Mouse (Mus musculus) frontal cortex, adult 2 months (tissue): ENCODE data around the gene Rtkn. TPM values are rescaled to one million over a fixed set of nuclear protein-coding genes. Genes with fewer than 3 reads are reported as not detected.

Experiments
- DNase-seq, 2 experiments: peaks; one replicate each; pipeline ENCODE4 v3.0.0; 2022; ENCODE audit warnings: low spot score in 1 of 2; ENCODE audit errors: extremely low spot score in 1 of 2
- polyA plus RNA-seq: library from polyadenylated mRNA; depleted of rRNA; stranded (reverse); fragments of >200 nt; gene quantifications from 2 replicates; pipeline ENCODE4 v1.2.3, GENCODE M21; 2012; rRNA removed

The Rtkn gene
- polyA plus RNA-seq, 1 experiment, result 101 TPM

GRCm38 (mm10) chr6:83169872-83170271 lies 34.6 kb downstream of the Rtkn start:
- no peak for DNase-seq

GRCm38 (mm10) chr6:83171063-83171462 lies 35.8 kb downstream of the Rtkn start:
- no peak for DNase-seq

DNA sequence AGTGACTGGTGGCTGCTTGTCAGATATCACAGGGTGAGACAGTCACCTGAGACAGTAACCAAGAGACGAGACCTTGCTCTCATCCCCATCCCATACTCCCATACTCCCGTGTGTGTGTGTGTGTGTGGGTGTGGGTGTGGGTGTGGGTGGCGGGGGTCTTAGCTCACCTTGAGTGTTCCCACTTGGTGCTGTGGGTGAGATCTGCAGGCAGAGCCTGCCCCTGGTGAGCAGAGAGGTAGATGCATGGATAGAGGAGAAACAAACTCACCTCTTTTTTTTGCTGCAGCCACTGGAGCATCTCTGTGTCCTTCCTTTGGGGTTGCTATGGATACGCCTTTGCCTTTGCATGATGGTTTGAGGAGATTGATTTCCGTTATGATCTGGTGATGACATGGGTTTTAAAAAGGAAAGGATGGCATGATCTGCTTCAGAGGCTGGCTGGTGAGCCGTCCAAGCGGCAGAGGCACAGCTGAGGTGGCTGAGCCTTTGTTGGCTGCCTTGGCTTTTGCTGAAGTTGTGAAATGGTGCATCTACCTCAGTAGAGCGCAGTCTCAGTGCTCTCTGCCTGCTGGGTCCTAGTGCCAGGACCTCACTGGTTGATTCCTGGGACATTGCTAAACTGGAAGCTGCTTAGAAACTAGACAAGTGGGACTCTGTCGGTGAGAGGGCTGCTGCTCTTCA lies 37.1 kb downstream of the Rtkn start:
- DNase-seq, result peak; percentile 72 to 82

GRCm38 (mm10) chr6:83175996-83176395 lies 40.7 kb downstream of the Rtkn start:
- DNase-seq, result no peak

GRCm38 (mm10) chr6:83179390-83180117 lies 44.3 kb downstream of the Rtkn start:
- peak; percentile 59 to 85 for DNase-seq

DNA sequence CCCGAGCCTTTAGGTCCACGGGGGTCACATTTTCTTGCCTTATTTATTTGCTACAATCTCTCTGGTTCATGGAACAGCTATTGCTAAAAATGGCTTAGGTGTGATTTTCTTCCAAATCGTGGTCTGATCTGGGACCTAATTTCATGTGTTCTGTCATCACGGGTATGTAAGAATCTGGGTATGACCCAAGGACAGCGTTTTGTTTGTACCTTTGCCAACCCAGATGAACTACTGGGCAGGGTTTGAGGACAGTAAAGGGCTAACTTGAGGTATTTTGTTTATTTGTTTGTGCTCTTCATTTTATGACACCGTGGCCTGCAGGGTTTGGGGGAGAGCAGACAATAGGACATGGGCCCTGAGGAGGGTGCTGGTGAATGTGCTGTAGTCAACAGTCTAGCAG lies 45.3 kb downstream of the Rtkn start:
- no peak for DNase-seq

- DNase-seq, result no peak
These were observed 49.7 kb downstream of the Rtkn start for GRCm38 (mm10) chr6:83184858-83185435.

GRCm38 (mm10) chr6:83185895-83186861 lies 50.9 kb downstream of the Rtkn start:
- peak; percentile 89 to 91 for DNase-seq

- DNase-seq, result no peak
These were observed 51.7 kb downstream of the Rtkn start for GRCm38 (mm10) chr6:83186946-83187345.

GRCm38 (mm10) chr6:83193571-83193970 lies 58.3 kb downstream of the Rtkn start:
- DNase-seq, result no peak

DNA sequence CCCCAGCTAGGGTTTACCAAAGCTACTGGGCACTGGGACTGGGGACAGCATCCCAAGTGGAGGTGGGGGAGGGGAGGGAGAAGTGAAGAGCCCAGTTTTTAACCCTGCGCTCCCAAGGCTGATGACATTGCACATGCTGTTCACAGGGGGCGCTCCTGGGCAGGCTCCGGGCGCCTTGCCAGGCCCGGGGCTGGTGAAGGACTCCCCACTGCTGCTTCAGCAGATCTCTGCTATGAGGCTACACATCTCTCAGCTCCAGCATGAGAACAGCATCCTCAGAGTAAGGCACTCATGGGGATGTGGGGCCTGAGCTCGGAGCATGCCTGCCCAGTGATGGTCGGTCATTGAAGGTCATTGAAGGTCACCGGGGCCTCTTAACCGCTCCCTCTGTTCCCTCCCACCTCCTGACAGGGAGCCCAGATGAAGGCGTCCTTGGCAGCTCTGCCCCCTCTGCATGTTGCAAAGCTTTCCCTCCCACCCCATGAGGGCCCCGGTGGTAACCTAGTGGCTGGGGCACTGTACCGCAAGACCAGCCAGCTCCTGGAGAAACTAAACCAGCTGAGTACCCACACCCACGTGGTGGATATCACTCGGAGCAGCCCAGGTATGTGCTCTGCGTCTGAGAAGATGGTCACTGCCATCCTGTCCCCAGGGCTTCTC lies 62.2 kb downstream of the Rtkn start:
- peak in 1 of 2 experiments; percentile 80 for DNase-seq

Other genes starting within 250 kb of the Rtkn start
- gene Sema4f, start 195.7 kb upstream of the Rtkn start, polyA plus RNA-seq, result 24.6 and 27.5 TPM in 2 replicates
- 0.12 TPM in 1 of 2 replicates, not detected in the other for gene M1ap, start 188.6 kb upstream of the Rtkn start, polyA plus RNA-seq
- gene Dok1, start 102.0 kb upstream of the Rtkn start, polyA plus RNA-seq, result 1.7 and 2.4 TPM in 2 replicates
- gene Loxl3, start 101.3 kb upstream of the Rtkn start, polyA plus RNA-seq, result 6.4 and 6.6 TPM in 2 replicates
- 220 and 253 TPM in 2 replicates for gene Aup1, start 80.9 kb upstream of the Rtkn start, polyA plus RNA-seq
- 58.8 and 63.7 TPM in 2 replicates for gene Htra2, start 80.2 kb upstream of the Rtkn start, polyA plus RNA-seq
- gene Dqx1, start 77.6 kb upstream of the Rtkn start, polyA plus RNA-seq, result 0.76 and 0.97 TPM in 2 replicates
- gene Tlx2, start 65.2 kb upstream of the Rtkn start, polyA plus RNA-seq, result not detected in 2 replicates
- gene Pcgf1, start 57.6 kb upstream of the Rtkn start, polyA plus RNA-seq, result 40.1 and 40.5 TPM in 2 replicates
- 0.36 and 0.66 TPM in 2 replicates for gene Lbx2, start 49.1 kb upstream of the Rtkn start, polyA plus RNA-seq
- gene Ccdc142, start 33.9 kb upstream of the Rtkn start, polyA plus RNA-seq, result 6.3 and 11.1 TPM in 2 replicates
- gene Gm42688, start 33.8 kb upstream of the Rtkn start, polyA plus RNA-seq, result 8.5 and 11.2 TPM in 2 replicates
- 96.4 and 109 TPM in 2 replicates for gene Mrpl53, start 26.4 kb upstream of the Rtkn start, polyA plus RNA-seq
- gene Mogs, start 20.0 kb upstream of the Rtkn start, polyA plus RNA-seq, result 30.6 and 31.6 TPM in 2 replicates
- 95.9 and 107 TPM in 2 replicates for gene Wbp1, start 13.9 kb upstream of the Rtkn start, polyA plus RNA-seq
- gene Ino80b, start 10.0 kb upstream of the Rtkn start, polyA plus RNA-seq, result 24.6 and 31.4 TPM in 2 replicates
- 26.6 and 27.7 TPM in 2 replicates for gene Wdr54, start 20.9 kb downstream of the Rtkn start, polyA plus RNA-seq
- 28.6 TPM in 2 replicates for gene 1700003E16Rik, start 20.9 kb downstream of the Rtkn start, polyA plus RNA-seq
- gene Dctn1, start 30.5 kb downstream of the Rtkn start, polyA plus RNA-seq, result 344 and 369 TPM in 2 replicates
- 0.04 and 0.21 TPM in 2 replicates for gene Slc4a5, start 84.4 kb downstream of the Rtkn start, polyA plus RNA-seq
- 6.3 and 6.9 TPM in 2 replicates for gene Mthfd2, start 190.4 kb downstream of the Rtkn start, polyA plus RNA-seq
- 16.3 and 19.2 TPM in 2 replicates for gene Mob1a, start 190.6 kb downstream of the Rtkn start, polyA plus RNA-seq
- 41.8 and 73.9 TPM in 2 replicates for gene Bola3, start 213.7 kb downstream of the Rtkn start, polyA plus RNA-seq